Mouse (Mus musculus): Measurements from ENCODE around the gene Nemp1.

DNA sequence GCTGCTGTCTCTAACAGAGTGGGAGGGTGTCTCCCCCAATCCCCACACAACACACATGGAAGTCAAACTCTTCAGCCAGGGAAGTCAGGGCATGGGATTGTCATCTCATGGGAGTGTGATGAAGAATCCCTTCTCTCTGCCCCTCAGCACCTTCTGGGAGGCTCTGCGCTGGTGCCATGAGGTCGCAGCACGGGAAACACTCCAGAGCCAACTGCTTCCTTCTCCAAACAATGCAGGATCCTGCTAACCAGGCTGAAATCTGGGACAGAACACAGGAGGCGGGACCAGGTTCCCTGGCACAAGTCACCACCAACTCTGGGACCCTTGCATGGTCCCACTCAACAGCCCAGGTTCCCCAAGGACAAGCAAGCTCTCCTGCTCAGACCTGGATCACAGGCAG, 49.4 kb upstream of the Nemp1 start:
- TF ChIP-seq CTCF (IDR thresholded peaks at IDR 0.05; ENCODE audit: extremely low read depth, insufficient read length, insufficient replicate concordance, low read depth, low read length): no peak
- TF ChIP-seq POLR2A (IDR thresholded peaks at IDR 0.05; ENCODE audit: low read depth, low read length): no peak

Measured in small intestine, adult 2 months (tissue).